Mouse (Mus musculus) spleen, postnatal 10 days (tissue): Measurements from ENCODE around the gene Cpn2.

Experiments
- DNase-seq, 2 experiments: peaks; one replicate each; pipeline ENCODE4 v3.0.0; 2021 to 2022; ENCODE audit warnings: low spot score in 2 of 2

Cpn2 gene

GRCm38 (mm10) chr16:30280676-30281297 lies 13.5 kb upstream of the Cpn2 start:
- DNase-seq, result no peak

GRCm38 (mm10) chr16:30278406-30278805 lies 11.1 kb upstream of the Cpn2 start:
- DNase-seq, result no peak

GRCm38 (mm10) chr16:30275558-30276340 lies 8.4 kb upstream of the Cpn2 start:
- DNase-seq, result no peak

GRCm38 (mm10) chr16:30273065-30273464 lies 5.8 kb upstream of the Cpn2 start:
- no peak for DNase-seq

GRCm38 (mm10) chr16:30271941-30272595 lies 4.8 kb upstream of the Cpn2 start:
- DNase-seq, result peak in 1 of 2 experiments; percentile 35

GRCm38 (mm10) chr16:30271223-30271761 lies 4.0 kb upstream of the Cpn2 start:
- no peak for DNase-seq

GRCm38 (mm10) chr16:30266561-30266960 lies 738 bp downstream of the Cpn2 start:
- no peak for DNase-seq

- no peak for DNase-seq
Observed at GRCm38 (mm10) chr16:30265611-30266010, 1.7 kb downstream of the Cpn2 start.

- DNase-seq, result no peak
Observed at GRCm38 (mm10) chr16:30263156-30263555, 4.1 kb downstream of the Cpn2 start.

GRCm38 (mm10) chr16:30262664-30263063 lies 4.6 kb downstream of the Cpn2 start:
- DNase-seq, result peak; percentile 35 to 82

- no peak for DNase-seq
Observed at GRCm38 (mm10) chr16:30262157-30262556, 5.1 kb downstream of the Cpn2 start.

GRCm38 (mm10) chr16:30261341-30261740 lies 6.0 kb downstream of the Cpn2 start:
- DNase-seq, result no peak

- no peak for DNase-seq
Observed at GRCm38 (mm10) chr16:30260012-30260635, 7.2 kb downstream of the Cpn2 start.

- no peak for DNase-seq
Observed at GRCm38 (mm10) chr16:30259444-30259843, 7.9 kb downstream of the Cpn2 start.

GRCm38 (mm10) chr16:30258441-30258840 lies 8.9 kb downstream of the Cpn2 start:
- DNase-seq, result no peak

GRCm38 (mm10) chr16:30257718-30258117 lies 9.6 kb downstream of the Cpn2 start:
- no peak for DNase-seq

- DNase-seq, result no peak
Observed at GRCm38 (mm10) chr16:30255061-30255460, 12.2 kb downstream of the Cpn2 start.

- DNase-seq, result no peak
Observed at GRCm38 (mm10) chr16:30253900-30254299, 13.4 kb downstream of the Cpn2 start.

- DNase-seq, result no peak
Observed at GRCm38 (mm10) chr16:30253374-30253773, 13.9 kb downstream of the Cpn2 start.

GRCm38 (mm10) chr16:30252003-30252418 lies 15.3 kb downstream of the Cpn2 start:
- DNase-seq, result peak; percentile 66 to 82

GRCm38 (mm10) chr16:30244037-30244700 lies 23.1 kb downstream of the Cpn2 start:
- DNase-seq, result no peak
